Mouse (Mus musculus) heart, postnatal 0 days (tissue): ENCODE results near the gene Capn8.

ENCODE experiments used
- CTCF ChIP-seq: IDR thresholded peaks from 2 replicates; pipeline ENCODE4 v1.5.1; 2016; ENCODE audit warnings: antibody characterized with exemption, control low read depth, low read depth
- EP300 ChIP-seq: IDR thresholded peaks from 2 replicates; pipeline ENCODE4 v1.6.1; 2016; ENCODE audit warnings: antibody characterized with exemption, low read depth

DNA sequence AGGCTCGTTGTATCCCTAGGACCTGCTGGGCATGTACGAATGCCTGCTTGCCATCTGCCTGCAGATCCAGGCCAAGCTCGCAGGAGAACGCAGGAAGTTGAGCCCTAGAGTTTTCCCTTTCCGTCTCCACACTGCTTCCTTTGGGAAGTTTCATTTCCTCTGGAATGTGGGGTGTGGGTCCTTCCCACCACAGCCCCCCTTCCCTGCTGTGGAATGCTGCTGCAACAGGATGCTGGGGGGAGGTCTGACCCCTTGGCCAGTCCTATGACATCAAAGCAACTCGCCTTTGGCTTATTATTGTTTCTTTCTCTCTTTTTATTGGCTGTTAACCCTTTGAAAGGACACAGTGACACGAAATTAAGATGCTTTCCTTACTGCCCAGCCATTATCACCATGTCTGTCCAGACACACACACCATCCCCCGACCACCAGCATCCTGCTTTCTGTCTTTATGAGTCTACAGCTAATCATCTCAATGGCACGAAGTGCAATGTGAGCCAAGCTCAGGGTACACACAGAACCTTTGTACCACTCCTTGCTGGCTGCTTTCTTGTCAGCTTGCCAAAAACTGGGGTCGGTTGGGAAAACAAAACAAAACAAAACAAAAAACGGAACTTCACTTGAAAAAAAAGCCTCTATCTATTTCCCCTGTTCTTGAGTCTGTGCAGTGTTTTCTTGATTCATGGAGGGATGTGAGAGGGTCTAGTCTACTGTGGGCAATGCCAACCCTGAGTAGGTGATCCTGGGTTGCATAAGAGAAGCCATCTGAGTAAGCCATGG, 105.9 kb downstream of the Capn8 start:
- no peak for TF ChIP-seq CTCF
- TF ChIP-seq EP300 = peak; percentile 81
